Mouse (Mus musculus): ENCODE measurements at regions not wholly inside any gene's neighbourhood (a gene's known extent, or its start where the extent isn't known, plus 50 kb on each side); places are given as distances from the start of the nearest gene placed in this dataset.
A peak's percentile ranks its signal among the peaks of the same experiment; 100 is the strongest.

DNA sequence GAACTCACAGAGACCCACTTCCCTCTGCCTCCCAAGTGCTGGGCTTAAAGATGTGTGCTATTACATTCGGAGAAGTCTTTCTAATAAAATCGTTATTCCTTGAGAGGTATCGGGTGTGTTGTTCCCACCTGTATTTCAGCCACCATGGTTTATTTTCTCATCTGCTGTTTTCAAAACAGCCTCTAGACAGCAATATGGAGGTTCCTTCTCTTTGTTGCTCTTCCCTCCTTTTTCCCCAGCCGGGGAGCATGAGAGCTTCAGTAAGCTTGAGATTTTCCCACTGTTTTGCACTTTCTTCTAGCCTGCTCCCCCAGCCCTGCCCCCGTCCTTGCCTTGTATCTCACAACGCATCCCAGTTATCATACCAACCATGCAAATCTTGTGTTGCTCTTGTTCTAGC, 109.5 kb downstream of the Ppp4r2 start:
- TF ChIP-seq EP300 (IDR thresholded peaks at IDR 0.05; ENCODE audit: low read depth) (no peak), CTCF (IDR thresholded peaks at IDR 0.05; ENCODE audit: low read depth) (no peak)

DNA sequence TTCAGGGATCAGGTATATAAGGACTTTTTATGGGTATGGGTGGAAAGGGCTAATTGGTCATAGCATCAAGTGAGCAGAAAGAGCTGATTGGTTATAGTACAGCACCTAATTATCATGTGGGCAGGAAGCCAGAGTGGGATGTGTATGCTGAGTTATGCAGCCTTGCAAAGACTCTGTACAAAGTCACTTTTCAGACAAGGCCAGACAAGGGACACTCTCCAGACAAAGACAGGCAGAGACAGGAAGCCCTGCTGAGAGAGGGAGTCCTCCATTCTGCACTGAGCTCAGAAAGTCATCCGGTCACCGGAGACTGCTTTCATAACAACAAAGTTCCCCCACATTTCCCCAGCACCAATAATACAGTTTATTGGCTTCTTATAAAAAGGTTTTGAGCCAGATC, 112.4 kb downstream of the Ppp4r2 start:
- H3K9me3 ChIP-seq (replicated peaks; ENCODE audit: control insufficient read depth, low read length), result no peaks in the 10 kb centered on the region
- no peak overlapping the region for H3K27ac ChIP-seq (ENCODE audit: low read depth)
- no peaks in the 10 kb centered on the region for H3K4me1 ChIP-seq (ENCODE audit: control insufficient read depth, insufficient read depth)
- H3K27me3 ChIP-seq (ENCODE audit: control insufficient read depth, insufficient read depth, low read length), result no peaks in the 10 kb centered on the region
- ATAC-seq (ENCODE audit: insufficient read depth, low read depth) (no peak), DNase-seq (ENCODE audit: low spot score) (peak; percentile 14)
- H3K4me3 ChIP-seq (ENCODE audit: low read depth, low read length), result no peak overlapping the region
- no peak overlapping the region for H3K9ac ChIP-seq (replicated peaks; ENCODE audit: low read depth, low read length)
- TF ChIP-seq CTCF (IDR thresholded peaks at IDR 0.05; ENCODE audit: low read depth) (no peak), EP300 (IDR thresholded peaks at IDR 0.05; ENCODE audit: low read depth) (no peak)
- 54% methylated on average over 2 of the region's 2 CpGs for WGBS
- H3K36me3 ChIP-seq (replicated peaks; ENCODE audit: control insufficient read depth, insufficient read depth, low read length), result no peaks in the 10 kb centered on the region
- H3K4me2 ChIP-seq (ENCODE audit: low read depth, low read length), result no peak overlapping the region

More for the DNA sequence above, 109.5 kb downstream of the Ppp4r2 start:
- Histone ChIP-seq H3K9ac (replicated peaks; ENCODE audit: low read depth, low read length) (no peak overlapping the region), H3K4me1 (ENCODE audit: control insufficient read depth, insufficient read depth) (0 out of 2 replicates have a peak, but pooled peaks cover 3% of the 10 kb centered on the region), H3K27ac (ENCODE audit: low read depth) (no peak overlapping the region), H3K4me2 (ENCODE audit: low read depth, low read length) (no peak overlapping the region), H3K9me3 (replicated peaks; ENCODE audit: control insufficient read depth, low read length) (no peaks in the 10 kb centered on the region), H3K36me3 (replicated peaks; ENCODE audit: control insufficient read depth, insufficient read depth, low read length) (no peaks in the 10 kb centered on the region), H3K4me3 (ENCODE audit: low read depth, low read length) (no peak overlapping the region), H3K27me3 (ENCODE audit: control insufficient read depth, insufficient read depth, low read length) (no peaks in the 10 kb centered on the region)
- DNase-seq (ENCODE audit: low spot score) (no peak), ATAC-seq (ENCODE audit: insufficient read depth, low read depth) (no peak)
- WGBS, result 80% methylated on average over 6 of the region's 6 CpGs

DNA sequence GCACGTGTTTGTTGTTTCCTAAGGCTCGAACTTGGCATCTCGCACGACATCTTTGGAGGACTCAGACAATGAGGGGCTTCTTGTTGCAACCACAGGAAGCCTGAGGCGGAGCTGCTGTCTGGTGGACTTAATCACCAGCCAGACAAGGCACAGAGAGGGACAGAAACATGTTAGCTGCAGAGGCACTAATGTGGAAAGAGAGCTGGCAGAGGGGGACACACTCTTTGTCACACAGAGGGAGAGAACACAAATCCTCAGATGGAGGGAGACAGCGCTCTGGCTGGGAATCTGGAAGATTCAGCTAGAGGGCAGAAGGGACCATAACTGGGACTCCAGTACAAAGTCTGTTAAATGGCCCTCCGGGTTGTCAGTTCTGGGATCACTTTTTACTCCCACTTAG, 114.9 kb downstream of the Ppp4r2 start:
- ATAC-seq (ENCODE audit: insufficient read depth, low read depth) (no peak), DNase-seq (ENCODE audit: low spot score) (no peak)
- WGBS, result 60% methylated on average over 7 of the region's 7 CpGs
- no peaks in the 10 kb centered on the region for H3K9me3 ChIP-seq (replicated peaks; ENCODE audit: control insufficient read depth, low read length)
- H3K4me1 ChIP-seq (ENCODE audit: control insufficient read depth, insufficient read depth), result no peaks in the 10 kb centered on the region
- H3K27me3 ChIP-seq (ENCODE audit: control insufficient read depth, insufficient read depth, low read length), result no peaks in the 10 kb centered on the region
- no peak overlapping the region for H3K9ac ChIP-seq (replicated peaks; ENCODE audit: low read depth, low read length)
- TF ChIP-seq EP300 (IDR thresholded peaks at IDR 0.05; ENCODE audit: low read depth) (no peak), CTCF (IDR thresholded peaks at IDR 0.05; ENCODE audit: low read depth) (no peak)
- no peak overlapping the region for H3K27ac ChIP-seq (ENCODE audit: low read depth)
- no peak overlapping the region for H3K4me2 ChIP-seq (ENCODE audit: low read depth, low read length)
- H3K36me3 ChIP-seq (replicated peaks; ENCODE audit: control insufficient read depth, insufficient read depth, low read length), result no peaks in the 10 kb centered on the region
- no peak overlapping the region for H3K4me3 ChIP-seq (ENCODE audit: low read depth, low read length)

GRCm38 (mm10) chr6:100951646-100952045, 118.2 kb downstream of the Ppp4r2 start:
- Histone ChIP-seq H3K27ac (ENCODE audit: low read depth) (no peak overlapping the region), H3K4me3 (ENCODE audit: low read depth, low read length) (no peak overlapping the region), H3K4me2 (ENCODE audit: low read depth, low read length) (no peak overlapping the region), H3K4me1 (ENCODE audit: control insufficient read depth, insufficient read depth) (no peaks in the 10 kb centered on the region), H3K9ac (replicated peaks; ENCODE audit: low read depth, low read length) (no peak overlapping the region), H3K9me3 (replicated peaks; ENCODE audit: control insufficient read depth, low read length) (no peaks in the 10 kb centered on the region), H3K36me3 (replicated peaks; ENCODE audit: control insufficient read depth, insufficient read depth, low read length) (no peaks in the 10 kb centered on the region), H3K27me3 (ENCODE audit: control insufficient read depth, insufficient read depth, low read length) (no peaks in the 10 kb centered on the region)
- 75% methylated on average over 5 of the region's 5 CpGs for WGBS
- ATAC-seq (ENCODE audit: insufficient read depth, low read depth), result no peak
- no peak for DNase-seq (ENCODE audit: low spot score)
- TF ChIP-seq CTCF (IDR thresholded peaks at IDR 0.05; ENCODE audit: low read depth) (no peak), EP300 (IDR thresholded peaks at IDR 0.05; ENCODE audit: low read depth) (no peak)

GRCm38 (mm10) chr6:100952470-100952869, 119.0 kb downstream of the Ppp4r2 start:
- no peak overlapping the region for H3K4me3 ChIP-seq (ENCODE audit: low read depth, low read length)
- H3K4me1 ChIP-seq (ENCODE audit: control insufficient read depth, insufficient read depth), result no peaks in the 10 kb centered on the region
- H3K27me3 ChIP-seq (ENCODE audit: control insufficient read depth, insufficient read depth, low read length), result no peaks in the 10 kb centered on the region
- ATAC-seq (ENCODE audit: insufficient read depth, low read depth) (no peak), DNase-seq (ENCODE audit: low spot score) (no peak)
- no peak overlapping the region for H3K4me2 ChIP-seq (ENCODE audit: low read depth, low read length)
- TF ChIP-seq CTCF (IDR thresholded peaks at IDR 0.05; ENCODE audit: low read depth) (no peak), EP300 (IDR thresholded peaks at IDR 0.05; ENCODE audit: low read depth) (no peak)
- H3K9ac ChIP-seq (replicated peaks; ENCODE audit: low read depth, low read length), result no peak overlapping the region
- no peaks in the 10 kb centered on the region for H3K9me3 ChIP-seq (replicated peaks; ENCODE audit: control insufficient read depth, low read length)
- no peaks in the 10 kb centered on the region for H3K36me3 ChIP-seq (replicated peaks; ENCODE audit: control insufficient read depth, insufficient read depth, low read length)
- H3K27ac ChIP-seq (ENCODE audit: low read depth), result no peak overlapping the region

DNA sequence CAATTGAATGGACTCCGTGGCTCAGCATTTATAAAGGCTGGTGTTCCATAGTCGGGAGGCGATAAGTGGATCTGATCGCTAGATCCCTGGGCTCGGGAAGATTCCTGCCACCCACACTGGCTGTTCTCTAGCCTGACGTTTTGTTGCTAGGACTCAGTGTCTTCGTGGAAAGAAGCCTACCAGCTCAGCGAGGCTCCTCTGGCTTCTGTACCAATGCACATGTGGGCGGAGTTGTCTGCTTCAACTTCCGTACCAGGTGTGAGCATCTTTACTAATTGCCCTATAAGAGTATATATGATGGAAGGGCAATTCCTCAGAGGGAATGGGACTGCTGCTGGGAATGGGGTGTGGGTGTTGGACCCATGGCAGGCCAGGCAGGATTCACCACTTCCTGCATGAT, 121.1 kb downstream of the Ppp4r2 start:
- Histone ChIP-seq H3K4me1 (ENCODE audit: control insufficient read depth, insufficient read depth) (no peaks in the 10 kb centered on the region), H3K4me3 (ENCODE audit: low read depth, low read length) (no peak overlapping the region), H3K4me2 (ENCODE audit: low read depth, low read length) (no peak overlapping the region), H3K9ac (replicated peaks; ENCODE audit: low read depth, low read length) (no peak overlapping the region), H3K36me3 (replicated peaks; ENCODE audit: control insufficient read depth, insufficient read depth, low read length) (no peaks in the 10 kb centered on the region), H3K9me3 (replicated peaks; ENCODE audit: control insufficient read depth, low read length) (no peaks in the 10 kb centered on the region), H3K27ac (ENCODE audit: low read depth) (no peak overlapping the region), H3K27me3 (ENCODE audit: control insufficient read depth, insufficient read depth, low read length) (no peaks in the 10 kb centered on the region)
- ATAC-seq (ENCODE audit: insufficient read depth, low read depth) (no peak), DNase-seq (ENCODE audit: low spot score) (no peak)
- TF ChIP-seq EP300 (IDR thresholded peaks at IDR 0.05; ENCODE audit: low read depth), result no peak
- no peak for TF ChIP-seq CTCF (IDR thresholded peaks at IDR 0.05; ENCODE audit: low read depth)
- 85% methylated on average over 10 of the region's 10 CpGs for WGBS
